Mouse (Mus musculus) left cerebral cortex, adult 2 months (tissue): ENCODE measurements around the gene Nfxl1. TPM values are rescaled to one million over a fixed set of nuclear protein-coding genes. Genes with fewer than 3 reads are reported as not detected.

Experiments used
- DNase-seq, 2 experiments: peaks; one replicate each; pipeline ENCODE4 v3.0.0; 2021 to 2022; ENCODE audit warnings: low spot score in 2 of 2, mixed read lengths in 1 of 2; ENCODE audit errors: extremely low spot score in 1 of 2
- H3K27ac ChIP-seq: fragments of 200-600 bp; 2 replicates; pipeline ENCODE4 v1.8.1; 2022
- H3K4me3 ChIP-seq: fragments of 200-600 bp; 2 replicates; pipeline ENCODE4 v1.8.1; 2022
- CTCF ChIP-seq: fragments of 200-600 bp; IDR thresholded peaks from 2 replicates; pipeline ENCODE4 v1.8.1; 2022; ENCODE audit warnings: antibody characterized with exemption, mild to moderate bottlenecking, moderate library complexity
- intact Hi-C: fragments of 180-260 bp; cut with DNase I; formaldehyde crosslinking; loops from one replicate; pipeline ENCODE4 v1.15.1; 2025
- total RNA-seq, 2 experiments: library from RNA; stranded (reverse); gene quantifications; 2 replicates each; pipeline ENCODE4 v1.2.3; 2021

Nfxl1 gene
- total RNA-seq, 2 experiments from 2014 or later = 14.8 to 16.7 TPM

- Histone ChIP-seq H3K4me3 (no peak overlapping the region), H3K27ac (no peak overlapping the region)
- no peak for TF ChIP-seq CTCF
- intact Hi-C loops = no loop called here
- DNase-seq = no peak
These were observed 1.6 kb upstream of the Nfxl1 start for GRCm38 (mm10) chr5:72560976-72561628.

- H3K27ac ChIP-seq = peak overlapping the region; percentile 69
- H3K4me3 ChIP-seq = peak overlapping the region; percentile 94
- no peak for TF ChIP-seq CTCF
- intact Hi-C loops = loop anchor here (5.0 to 10.0 kb wide), 4 partner anchors 153 to 394 kb away; partner anchors contain the start of genes Commd8 and Slain2
- DNase-seq = peak in 1 of 2 experiments; percentile 51
These were observed 563 bp downstream of the Nfxl1 start for GRCm38 (mm10) chr5:72558716-72559526.

- Histone ChIP-seq H3K4me3 (no peak overlapping the region), H3K27ac (no peak overlapping the region)
- no peak for TF ChIP-seq CTCF
- no peak for DNase-seq
- intact Hi-C loops = loop anchor here (5.0 to 10.0 kb wide), 4 partner anchors 156 to 391 kb away; partner anchors contain the start of genes Commd8 and Slain2
These were observed 3.2 kb downstream of the Nfxl1 start for GRCm38 (mm10) chr5:72556245-72556644.

- TF ChIP-seq CTCF = no peak; the same call in 1 of the 2 replicates
- no peak overlapping the region for H3K4me3 ChIP-seq
- no peak overlapping the region for H3K27ac ChIP-seq
- intact Hi-C loops = loop anchor here (10.0 kb wide), 2 partner anchors 364 to 386 kb away; partner anchors contain the start of genes Commd8 and Slain2
- no peak for DNase-seq
These were observed 8.3 kb downstream of the Nfxl1 start for GRCm38 (mm10) chr5:72551209-72551608.

- no peak for TF ChIP-seq CTCF
- intact Hi-C loops = no loop called here
- no peak overlapping the region for H3K4me3 ChIP-seq
- H3K27ac ChIP-seq = no peak overlapping the region
- DNase-seq = no peak
These were observed 30.6 kb downstream of the Nfxl1 start for GRCm38 (mm10) chr5:72528896-72529295.

- no peak for TF ChIP-seq CTCF
- Histone ChIP-seq H3K4me3 (no peak overlapping the region), H3K27ac (no peak overlapping the region)
- intact Hi-C loops = no loop called here
- DNase-seq = no peak
These were observed 45.7 kb downstream of the Nfxl1 start for GRCm38 (mm10) chr5:72513808-72514207.

- Histone ChIP-seq H3K4me3 (no peak overlapping the region), H3K27ac (no peak overlapping the region)
- DNase-seq = no peak
- intact Hi-C loops = loop anchor here (1.0 kb wide), 1 partner anchor 154 kb away; no protein-coding TSS in a partner anchor
- peak; percentile 64 for TF ChIP-seq CTCF
These were observed 53.7 kb downstream of the Nfxl1 start for GRCm38 (mm10) chr5:72505740-72506139.

GRCm38 (mm10) chr5:72503531-72504523, 55.7 kb downstream of the Nfxl1 start, which contains the start of gene Corin:
Corin (minus strand) TSS chr5:72504473.
- DNase-seq = peak in 1 of 2 experiments; percentile 14
- no peak for TF ChIP-seq CTCF
- intact Hi-C loops = no loop called here

GRCm38 (mm10) chr5:72502778-72503177, 56.7 kb downstream of the Nfxl1 start:
- Histone ChIP-seq H3K27ac (no peak overlapping the region), H3K4me3 (no peak overlapping the region)
- TF ChIP-seq CTCF = no peak
- DNase-seq = no peak
- intact Hi-C loops = no loop called here

More at GRCm38 (mm10) chr5:72503531-72504523, 55.7 kb downstream of the Nfxl1 start, which contains the start of gene Corin:
- Histone ChIP-seq H3K27ac (no peak within 1 kb of the TSS), H3K4me3 (no peak within 1 kb of the TSS)

- intact Hi-C loops = no loop called here
- no peak overlapping the region for H3K4me3 ChIP-seq
- no peak overlapping the region for H3K27ac ChIP-seq
- no peak for DNase-seq
- TF ChIP-seq CTCF = no peak
These were observed 57.7 kb downstream of the Nfxl1 start for GRCm38 (mm10) chr5:72501763-72502162.

- H3K27ac ChIP-seq = no peak overlapping the region
- intact Hi-C loops = no loop called here
- no peak for DNase-seq
- TF ChIP-seq CTCF = no peak
- H3K4me3 ChIP-seq = no peak overlapping the region
These were observed 61.2 kb downstream of the Nfxl1 start for GRCm38 (mm10) chr5:72498271-72498670.
